Mouse (Mus musculus) stomach, postnatal 0 days (tissue): ENCODE measurements at regions not wholly inside any gene's neighbourhood (a gene's known extent, or its start where the extent isn't known, plus 50 kb on each side); places are given as distances from the start of the nearest gene placed in this dataset.

Experiments
- ATAC-seq: fragments of 200-750 bp; cut with Nextera tagmentation; 2 replicates; pipeline ENCODE4 v1.8.0; 2017; ENCODE audit not compliant: low FRiP score, low TSS enrichment
- DNase-seq: peaks from one replicate; pipeline ENCODE4 v3.0.0-alpha.2; 2016; ENCODE audit warnings: low spot score
- H3K27ac ChIP-seq: fragments of 300-500 bp; sonication (generic); replicated peaks from 2 replicates; pipeline ENCODE4 v1.5.1; 2014; ENCODE audit warnings: mild to moderate bottlenecking, control low read depth
- H3K27me3 ChIP-seq: fragments of 300-500 bp; sonication (generic); 2 replicates; pipeline ENCODE4 v1.6.1; 2014; ENCODE audit warnings: low read length; ENCODE audit not compliant: control insufficient read depth, insufficient read depth
- H3K36me3 ChIP-seq: fragments of 300-500 bp; sonication (generic); 2 replicates; pipeline ENCODE4 v1.6.1; 2014; ENCODE audit warnings: low read length, mixed read lengths; ENCODE audit not compliant: control insufficient read depth, insufficient read depth
- H3K4me1 ChIP-seq: fragments of 300-500 bp; sonication (generic); replicated peaks from 2 replicates; pipeline ENCODE4 v1.6.1; 2014; ENCODE audit warnings: antibody characterized with exemption; ENCODE audit not compliant: control insufficient read depth, insufficient read depth
- H3K4me2 ChIP-seq: fragments of 300-500 bp; sonication (generic); replicated peaks from 2 replicates; pipeline ENCODE4 v1.6.1; 2014; ENCODE audit warnings: low read depth, mild to moderate bottlenecking, control low read depth, moderate library complexity
- H3K4me3 ChIP-seq: fragments of 300-500 bp; sonication (generic); 2 replicates; pipeline ENCODE4 v1.5.1; 2014; ENCODE audit warnings: low read depth, low read length, control low read depth
- H3K9ac ChIP-seq: fragments of 300-500 bp; sonication (generic); 2 replicates; pipeline ENCODE4 v1.6.1; 2014; ENCODE audit warnings: mild to moderate bottlenecking, low read length, control low read depth, mixed read lengths
- H3K9me3 ChIP-seq: fragments of 300-500 bp; sonication (generic); 2 replicates; pipeline ENCODE4 v1.6.1; 2016; ENCODE audit warnings: low read length; ENCODE audit not compliant: control insufficient read depth
- CTCF ChIP-seq: IDR thresholded peaks from 2 replicates; pipeline ENCODE4 v1.5.1; 2016; ENCODE audit warnings: antibody characterized with exemption, low read depth, mild to moderate bottlenecking, moderate library complexity
- EP300 ChIP-seq: optimal IDR thresholded peaks from 2 replicates; pipeline ENCODE3; 2016; ENCODE audit warnings: antibody characterized with exemption
- WGBS: fragments of 180-500 bp; shearing (Covaris S2); extraction: QIAGEN DNeasy Blood & Tissue Kit; methylation state at CpG from one replicate; pipeline ENCODE4 v1.1.7; 2014; 5-methylcytosine and 5-hydroxymethylcytosine counted together

DNA sequence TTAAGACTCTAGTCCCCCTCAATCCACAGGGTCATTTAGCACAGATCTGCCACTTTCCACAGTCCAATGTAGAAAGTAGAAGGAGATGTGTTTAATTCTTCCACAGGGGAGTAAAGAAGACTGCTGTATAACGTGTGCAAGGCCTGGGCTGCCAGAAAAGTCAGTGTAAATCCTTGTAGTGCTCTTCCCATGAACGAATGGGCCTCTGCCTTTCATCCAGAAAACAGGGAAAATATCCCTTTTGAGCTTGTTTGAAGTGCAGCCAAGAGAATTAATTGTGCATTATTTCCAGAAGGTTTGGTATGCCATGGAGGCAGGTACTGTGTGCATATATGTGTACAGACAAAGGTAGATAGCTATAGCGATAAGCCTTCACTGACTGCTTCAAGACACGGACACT, 425.1 kb downstream of the Sorl1 start:
- no peak for ATAC-seq
- Histone ChIP-seq H3K4me3 (no peak overlapping the region), H3K4me1 (no peaks in the 10 kb centered on the region), H3K27me3 (no peaks in the 10 kb centered on the region), H3K36me3 (no peaks in the 10 kb centered on the region), H3K27ac (no peak overlapping the region), H3K4me2 (no peak overlapping the region), H3K9ac (no peak overlapping the region), H3K9me3 (no peaks in the 10 kb centered on the region)
- TF ChIP-seq EP300 (no peak), CTCF (no peak)
- WGBS: 58% methylated on average over 4 of the region's 4 CpGs
- DNase-seq: no peak

DNA sequence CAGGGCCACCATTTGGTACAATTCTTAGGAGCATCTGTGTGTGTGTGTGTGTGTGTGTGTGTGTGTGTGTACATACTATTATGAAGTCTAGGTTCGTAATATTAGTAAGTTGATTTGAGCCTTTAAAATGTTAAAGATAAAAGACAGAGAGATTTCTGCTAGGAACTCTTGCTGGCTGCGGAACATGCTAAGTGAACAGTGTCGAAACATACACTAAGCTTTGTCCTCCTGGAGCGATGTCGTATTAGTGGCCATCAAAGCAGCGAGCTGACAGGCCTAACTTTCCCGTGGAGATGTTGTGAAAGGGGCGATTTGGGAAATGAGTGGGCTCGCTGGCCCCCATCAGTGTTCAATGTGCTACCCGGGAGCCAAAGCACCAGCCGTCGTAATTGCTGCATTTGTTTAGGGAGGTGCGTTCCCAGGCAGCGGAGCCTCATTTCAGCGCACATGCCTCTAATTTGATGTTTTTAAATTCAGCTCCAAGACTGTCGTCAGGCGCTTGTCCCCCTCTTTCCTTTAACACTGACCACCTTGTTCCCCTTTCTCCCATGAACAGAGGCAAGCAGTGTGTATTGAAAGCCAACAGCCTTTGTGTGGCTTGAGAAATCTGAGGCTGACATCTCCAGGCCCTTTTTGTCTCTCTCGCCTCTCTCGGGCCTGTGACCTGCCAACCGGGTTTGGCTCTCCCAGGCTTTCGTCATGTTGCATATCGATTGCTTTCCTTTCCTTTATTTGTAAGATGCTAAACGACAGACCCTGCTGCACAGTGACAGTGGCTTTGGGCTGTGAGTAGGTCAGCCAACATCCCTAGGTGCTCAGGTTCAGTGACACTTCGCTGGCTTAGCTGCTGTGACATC, 426.3 kb downstream of the Sorl1 start:
- no peak for TF ChIP-seq CTCF
- no peak for TF ChIP-seq EP300
- Histone ChIP-seq H3K27me3 (no peaks in the 10 kb centered on the region), H3K9me3 (no peaks in the 10 kb centered on the region), H3K4me1 (no peaks in the 10 kb centered on the region), H3K27ac (no peak overlapping the region), H3K9ac (no peak overlapping the region), H3K4me3 (no peak overlapping the region), H3K36me3 (no peaks in the 10 kb centered on the region), H3K4me2 (no peak overlapping the region)
- ATAC-seq: no peak
- DNase-seq: no peak
- 79% methylated on average over 24 of the region's 24 CpGs for WGBS

DNA sequence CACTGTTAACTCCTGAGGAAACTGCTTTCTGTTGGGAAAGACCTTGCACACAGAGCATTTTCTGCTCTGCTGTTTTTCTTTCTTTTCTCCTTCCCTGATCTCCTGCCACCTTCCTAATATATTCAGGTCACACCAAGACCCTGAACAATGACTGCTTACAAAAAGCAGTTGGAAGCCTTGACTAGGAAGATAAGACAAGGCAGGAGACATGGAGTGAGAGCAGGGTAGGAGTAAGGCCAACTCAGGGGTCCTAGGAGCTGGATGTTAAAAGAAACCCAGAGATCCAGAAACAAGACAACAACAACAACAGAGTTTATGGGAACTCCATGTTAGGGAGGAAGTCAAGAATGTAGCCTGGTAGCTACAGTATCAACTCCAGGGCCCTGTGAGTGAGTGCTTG, 426.9 kb downstream of the Sorl1 start:
- Histone ChIP-seq H3K27me3 (no peaks in the 10 kb centered on the region), H3K4me1 (no peaks in the 10 kb centered on the region), H3K27ac (no peak overlapping the region), H3K9ac (no peak overlapping the region), H3K4me2 (no peak overlapping the region), H3K36me3 (no peaks in the 10 kb centered on the region), H3K4me3 (no peak overlapping the region), H3K9me3 (no peaks in the 10 kb centered on the region)
- DNase-seq (no peak), ATAC-seq (no peak)
- TF ChIP-seq EP300 (no peak), CTCF (no peak)

DNA sequence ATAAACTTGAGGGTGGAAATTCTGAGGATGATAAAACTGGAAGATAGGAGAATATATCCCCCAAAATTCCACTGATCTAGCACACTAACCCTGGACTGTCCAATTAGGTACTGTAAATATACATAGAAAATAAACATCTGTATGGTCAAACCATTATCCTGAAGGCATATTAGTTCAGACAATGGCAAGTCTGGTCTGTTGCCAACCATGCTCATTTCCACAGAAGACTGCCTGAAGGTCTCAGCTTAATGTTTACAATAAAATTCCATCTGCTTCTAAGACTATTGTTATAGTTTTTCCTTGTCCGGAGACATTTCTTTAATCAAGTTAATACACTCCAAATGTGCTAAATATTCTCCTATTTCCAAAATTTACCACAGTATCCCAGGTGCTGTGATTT, 441.2 kb downstream of the Sorl1 start:
- Histone ChIP-seq H3K27me3 (no peaks in the 10 kb centered on the region), H3K36me3 (no peaks in the 10 kb centered on the region), H3K27ac (no peak overlapping the region), H3K4me1 (no peaks in the 10 kb centered on the region), H3K4me3 (no peak overlapping the region), H3K9ac (no peak overlapping the region), H3K9me3 (no peaks in the 10 kb centered on the region), H3K4me2 (no peak overlapping the region)
- DNase-seq (no peak), ATAC-seq (no peak)
- TF ChIP-seq CTCF: no peak
- TF ChIP-seq EP300: no peak
- WGBS: 44% methylated on average over 1 of the region's 1 CpGs

DNA sequence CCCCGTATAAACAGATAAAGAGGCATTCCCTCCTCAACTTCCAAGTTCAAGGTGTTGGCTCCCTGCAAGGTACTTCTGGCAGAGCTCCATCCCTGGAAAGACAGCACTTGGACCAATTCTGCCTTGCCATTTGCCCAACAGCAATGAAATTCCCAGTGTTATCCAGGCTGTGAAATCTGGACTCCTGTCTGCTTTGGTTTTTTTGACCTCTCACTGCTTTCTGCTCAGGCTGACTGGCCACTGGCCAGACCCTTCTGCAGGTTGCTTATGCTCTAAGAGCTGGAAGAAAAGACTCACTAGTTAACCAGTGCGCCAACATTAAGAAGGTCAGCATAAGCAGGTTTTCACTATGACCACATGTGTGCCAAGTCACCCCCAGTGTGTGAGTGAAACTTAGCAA, 448.4 kb downstream of the Sorl1 start:
- no peak overlapping the region for H3K9ac ChIP-seq
- DNase-seq (no peak), ATAC-seq (no peak)
- H3K4me2 ChIP-seq: no peak overlapping the region
- H3K4me3 ChIP-seq: no peak overlapping the region
- H3K27ac ChIP-seq: no peak overlapping the region
- H3K9me3 ChIP-seq: no peaks in the 10 kb centered on the region
- no peaks in the 10 kb centered on the region for H3K36me3 ChIP-seq
- no peaks in the 10 kb centered on the region for H3K4me1 ChIP-seq
- no peak for TF ChIP-seq CTCF
- no peak for TF ChIP-seq EP300
- WGBS: 77% methylated on average over 2 of the region's 2 CpGs
- no peaks in the 10 kb centered on the region for H3K27me3 ChIP-seq

DNA sequence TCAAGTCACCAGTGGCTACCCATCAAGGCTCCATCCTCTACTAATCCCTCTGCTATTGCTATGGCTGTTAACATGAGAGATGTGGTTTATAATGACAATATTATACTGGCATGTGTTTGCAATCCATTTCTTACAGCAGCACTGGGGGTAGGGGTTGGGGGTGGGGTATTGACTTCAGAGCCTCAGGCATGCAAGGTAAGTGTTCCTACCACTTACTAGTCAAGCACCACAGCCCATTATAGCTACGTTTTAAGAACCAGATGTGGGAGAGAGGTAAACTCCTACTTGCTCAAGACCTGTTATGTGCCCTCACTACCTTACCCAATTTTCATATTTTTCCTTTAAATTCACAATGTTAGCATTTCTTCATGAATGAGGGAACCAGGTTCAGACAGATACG, 451.1 kb downstream of the Sorl1 start:
- no peak for TF ChIP-seq CTCF

More for the DNA sequence above, 451.1 kb downstream of the Sorl1 start:
- H3K4me1 ChIP-seq: no peaks in the 10 kb centered on the region
- no peaks in the 10 kb centered on the region for H3K27me3 ChIP-seq
- no peak overlapping the region for H3K9ac ChIP-seq
- H3K4me3 ChIP-seq: no peak overlapping the region
- H3K36me3 ChIP-seq: no peaks in the 10 kb centered on the region
- H3K4me2 ChIP-seq: no peak overlapping the region
- no peaks in the 10 kb centered on the region for H3K9me3 ChIP-seq
- DNase-seq: no peak
- no peak overlapping the region for H3K27ac ChIP-seq
- ATAC-seq: no peak
- WGBS: 60% methylated on average over 2 of the region's 2 CpGs
